11 mouse cellular contexts compared by ENCODE assay signal in genomic region chr14:121317312-121317671, GRCm38 (mm10).
DNase-seq lines count a peak whose midpoint lies in the region; ATAC-seq and TF ChIP-seq lines count a peak whose summit lies in the region.
"Had no signal": no experiment of that assay in that cellular context is flagged by ENCODE, and none has a peak within 500 bp of the region (broad histone marks: within the 10 kb centered on the region; RNA-seq: fewer than 3 reads in every experiment).

No protein-coding gene starts in this region.

- ATAC-seq in heart, embryonic 14.5 days (ENCODE audit: insufficient number of reproducible peaks, insufficient read depth, low FRiP score, low read depth) = peak; percentile 14; the same call in 1 of the 2 replicates
- no peak for ATAC-seq in midbrain, postnatal 0 days (ENCODE audit: low FRiP score)
- peak; percentile 31; the same call in 1 of the 2 replicates for ATAC-seq in hindbrain, embryonic 14.5 days (ENCODE audit: low FRiP score)

- H3K27ac ChIP-seq in heart, embryonic 14.5 days (replicated peaks in 1 of 2; ENCODE audit: control insufficient read depth in 1 of 2, insufficient read depth in 1 of 2, low read depth in 2 of 2, low read length in 2 of 2) = peak overlapping the region; percentile 36 to 83
- H3K27ac ChIP-seq in midbrain, embryonic 10.5 days (replicated peaks) = 0 out of 2 replicates have a peak overlapping the region, but pooled peaks have one; percentile 30
- no peak overlapping the region for H3K27ac ChIP-seq in midbrain, postnatal 0 days (ENCODE audit: low read depth, low read length)
- H3K27ac ChIP-seq in hindbrain, embryonic 14.5 days = no peak overlapping the region
- H3K27ac ChIP-seq: macrophage had no signal

- 78% methylated on average over 3 of the region's 3 CpGs for WGBS in heart, embryonic 14.5 days
- WGBS in midbrain, embryonic 10.5 days = 91% methylated on average over 3 of the region's 3 CpGs
- 78% methylated on average over 3 of the region's 3 CpGs for WGBS in midbrain, postnatal 0 days
- WGBS in hindbrain, embryonic 14.5 days = 78% methylated on average over 3 of the region's 3 CpGs

- no peak for DNase-seq in heart, adult 9 months (ENCODE audit: low spot score in 2 of 2)
- DNase-seq in midbrain, embryonic 10.5 days (ENCODE audit: low spot score) = no peak
- no peak for DNase-seq in midbrain, postnatal 0 days (ENCODE audit: low spot score)
- no peak for DNase-seq in hindbrain, embryonic 14.5 days (ENCODE audit: low spot score)
- DNase-seq in urinary bladder, postnatal 4 days (ENCODE audit: low spot score in 2 of 2) = no peak
- no peak for DNase-seq in kidney, postnatal 25 days
- DNase-seq: cerebellum, postnatal 14 days had no signal

- peak overlapping the region; percentile 28; the same call in 1 of the 2 replicates for H3K9ac ChIP-seq in heart, embryonic 14.5 days (ENCODE audit: low read length)
- no peak overlapping the region for H3K9ac ChIP-seq in midbrain, postnatal 0 days (replicated peaks; ENCODE audit: low read length, poor library complexity, severe bottlenecking)
- H3K9ac ChIP-seq in hindbrain, embryonic 14.5 days = no peak overlapping the region

- H3K27me3 ChIP-seq in heart, embryonic 14.5 days (ENCODE audit: control insufficient read depth, insufficient read depth, low read length) = no peaks in the 10 kb centered on the region
- H3K27me3 ChIP-seq in midbrain, embryonic 10.5 days (ENCODE audit: low read depth, poor library complexity, severe bottlenecking) = no peaks in the 10 kb centered on the region
- H3K27me3 ChIP-seq in midbrain, postnatal 0 days (ENCODE audit: insufficient read depth, low read length) = no peaks in the 10 kb centered on the region
- no peaks in the 10 kb centered on the region for H3K27me3 ChIP-seq in hindbrain, embryonic 14.5 days (ENCODE audit: control insufficient read depth, insufficient read depth, low read length)
- H3K27me3 ChIP-seq: CH12.LX had no signal

- peak overlapping the region; percentile 39 for H3K4me2 ChIP-seq in heart, embryonic 14.5 days (ENCODE audit: low read length)
- no peak overlapping the region for H3K4me2 ChIP-seq in midbrain, postnatal 0 days (ENCODE audit: low read depth, low read length, poor library complexity, severe bottlenecking)
- no peak overlapping the region for H3K4me2 ChIP-seq in hindbrain, embryonic 14.5 days (replicated peaks)

- peaks cover 48 to 71% of the 10 kb centered on the region in 2 experiments for H3K4me1 ChIP-seq in heart, embryonic 14.5 days (ENCODE audit: control insufficient read depth in 2 of 2, insufficient read depth in 2 of 2, low read length in 2 of 2)
- peaks cover 21% of the 10 kb centered on the region for H3K4me1 ChIP-seq in midbrain, embryonic 10.5 days
- peaks cover 7% of the 10 kb centered on the region; the same call in 1 of the 2 replicates for H3K4me1 ChIP-seq in midbrain, postnatal 0 days (ENCODE audit: insufficient read depth, low read length)
- H3K4me1 ChIP-seq in hindbrain, embryonic 14.5 days (replicated peaks; ENCODE audit: control insufficient read depth, insufficient read depth, low read length) = peaks cover 15% of the 10 kb centered on the region

- no peak for TF ChIP-seq CTCF in midbrain, postnatal 0 days (IDR thresholded peaks at IDR 0.05)

- no peaks in the 10 kb centered on the region for H3K9me3 ChIP-seq in heart, embryonic 14.5 days (ENCODE audit: control insufficient read depth, low read length)
- H3K9me3 ChIP-seq in midbrain, embryonic 10.5 days (replicated peaks) = peaks cover 5% of the 10 kb centered on the region; the same call in 1 of the 2 replicates
- H3K9me3 ChIP-seq in midbrain, postnatal 0 days (ENCODE audit: low read length) = no peaks in the 10 kb centered on the region
- H3K9me3 ChIP-seq in hindbrain, embryonic 14.5 days (ENCODE audit: control insufficient read depth, low read length) = no peaks in the 10 kb centered on the region

- H3K36me3 ChIP-seq in heart, embryonic 14.5 days (ENCODE audit: control insufficient read depth, insufficient read depth, low read length) = no peaks in the 10 kb centered on the region
- peaks cover 9% of the 10 kb centered on the region; the same call in 1 of the 2 replicates for H3K36me3 ChIP-seq in midbrain, embryonic 10.5 days
- H3K36me3 ChIP-seq in midbrain, postnatal 0 days (ENCODE audit: insufficient read depth, low read length) = no peaks in the 10 kb centered on the region
- no peaks in the 10 kb centered on the region for H3K36me3 ChIP-seq in hindbrain, embryonic 14.5 days (replicated peaks; ENCODE audit: control insufficient read depth, insufficient read depth)

- H3K4me3 ChIP-seq in heart, embryonic 14.5 days (ENCODE audit: control insufficient read depth in 1 of 2, insufficient read depth in 1 of 2, low read depth in 1 of 2, low read length in 2 of 2) = no peak overlapping the region
- H3K4me3 ChIP-seq in midbrain, embryonic 10.5 days = no peak overlapping the region
- no peak overlapping the region for H3K4me3 ChIP-seq in midbrain, postnatal 0 days (ENCODE audit: low read depth, low read length)
- no peak overlapping the region for H3K4me3 ChIP-seq in hindbrain, embryonic 14.5 days (replicated peaks; ENCODE audit: low read length)
- H3K4me3 ChIP-seq: layer of hippocampus, adult 2 months had no signal

Comparison
In these comparisons a context has a peak if more than half of its experiments do, and no peak if none do; other contexts are left out.
1. H3K27ac ChIP-seq: peak in heart, embryonic 14.5 days (2 of 2) and midbrain, embryonic 10.5 days (single experiment); none in midbrain, postnatal 0 days (single experiment) and hindbrain, embryonic 14.5 days (single experiment).